Mouse (Mus musculus): Measurements from ENCODE around the gene Col25a1.

DNA sequence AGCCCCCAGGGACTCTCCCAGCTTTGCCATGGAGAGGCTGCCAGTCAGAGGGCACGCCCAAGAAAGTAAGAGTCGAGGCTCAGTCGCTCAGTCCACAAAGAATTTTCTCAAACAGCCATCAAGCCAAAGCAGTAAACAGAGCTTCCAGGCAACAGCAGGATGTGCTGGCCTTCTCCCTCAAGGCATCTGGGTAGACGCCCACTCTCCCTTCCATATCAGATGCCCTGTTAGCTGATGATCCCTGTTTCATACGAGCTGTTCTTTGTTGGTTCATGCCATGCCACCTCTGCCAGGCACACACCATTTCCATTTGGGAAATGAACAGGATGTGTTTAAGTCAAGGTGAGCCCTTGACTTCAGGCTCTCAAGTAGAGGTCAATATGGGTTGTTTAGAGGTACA, 334.1 kb downstream of the Col25a1 start:
- TF ChIP-seq CTCF (IDR thresholded peaks at IDR 0.05; ENCODE audit: control insufficient read depth, insufficient read depth, insufficient read length) (no peak), MYOD1 (IDR thresholded peaks at IDR 0.05; ENCODE audit: control insufficient read depth, insufficient read length, low read depth) (no peak)

Measured in C2C12 (cell line).